Mouse (Mus musculus): ENCODE results near the gene Pes1. TPM values are rescaled to one million over a fixed set of nuclear protein-coding genes. Genes with fewer than 3 reads are reported as not detected.

Pes1 gene
- polyA plus RNA-seq, 1 experiment from 2014 or later: 46.6 TPM

GRCm38 (mm10) chr11:3964416-3965172, 819 bp downstream of the Pes1 start:
- H3K9ac ChIP-seq: peak overlapping the region; percentile 88
- H3K36me3 ChIP-seq: peaks cover 32% of the 10 kb centered on the region
- no peak for ATAC-seq (ENCODE audit: extremely low read depth, insufficient number of reproducible peaks, low FRiP score, low TSS enrichment)
- peaks cover 5% of the 10 kb centered on the region; the same call in 1 of the 2 replicates for H3K27me3 ChIP-seq (replicated peaks)
- H3K9me3 ChIP-seq: no peaks in the 10 kb centered on the region
- peak overlapping the region; percentile 74 for H3K4me3 ChIP-seq
- peak overlapping the region; percentile 73 for H3K27ac ChIP-seq (replicated peaks)
- H3K4me1 ChIP-seq: peaks cover 21% of the 10 kb centered on the region
- H3K4me2 ChIP-seq: peak overlapping the region; percentile 93
- WGBS: 14% methylated on average over 11 of the region's 11 CpGs

- H3K9me3 ChIP-seq: no peaks in the 10 kb centered on the region
- WGBS: 80% methylated on average over 3 of the region's 3 CpGs
- H3K36me3 ChIP-seq: peaks cover 84% of the 10 kb centered on the region
- peaks cover 15% of the 10 kb centered on the region for H3K4me1 ChIP-seq
- H3K27me3 ChIP-seq (replicated peaks): no peaks in the 10 kb centered on the region
- H3K4me2 ChIP-seq: no peak overlapping the region
- H3K9ac ChIP-seq: no peak overlapping the region
- H3K27ac ChIP-seq (replicated peaks): no peak overlapping the region
- no peak for ATAC-seq (ENCODE audit: extremely low read depth, insufficient number of reproducible peaks, low FRiP score, low TSS enrichment)
- no peak overlapping the region for H3K4me3 ChIP-seq
These were observed 6.1 kb downstream of the Pes1 start for GRCm38 (mm10) chr11:3969837-3970236.

- no peaks in the 10 kb centered on the region for H3K9me3 ChIP-seq
- no peak for ATAC-seq (ENCODE audit: extremely low read depth, insufficient number of reproducible peaks, low FRiP score, low TSS enrichment)
- H3K4me1 ChIP-seq: peaks cover 9% of the 10 kb centered on the region
- H3K27ac ChIP-seq (replicated peaks): no peak overlapping the region
- no peak overlapping the region for H3K4me2 ChIP-seq
- no peak overlapping the region for H3K4me3 ChIP-seq
- no peaks in the 10 kb centered on the region for H3K27me3 ChIP-seq (replicated peaks)
- no peak overlapping the region for H3K9ac ChIP-seq
- peaks cover 89% of the 10 kb centered on the region for H3K36me3 ChIP-seq
- WGBS: 91% methylated on average over 7 of the region's 7 CpGs
These were observed 6.6 kb downstream of the Pes1 start for GRCm38 (mm10) chr11:3970361-3970760.

GRCm38 (mm10) chr11:3973081-3973480, 9.3 kb downstream of the Pes1 start:
- WGBS: 89% methylated on average over 7 of the region's 7 CpGs
- ATAC-seq (ENCODE audit: extremely low read depth, insufficient number of reproducible peaks, low FRiP score, low TSS enrichment): no peak
- no peak overlapping the region for H3K4me3 ChIP-seq
- H3K27ac ChIP-seq (replicated peaks): no peak overlapping the region
- no peak overlapping the region for H3K9ac ChIP-seq
- H3K9me3 ChIP-seq: no peaks in the 10 kb centered on the region
- H3K36me3 ChIP-seq: peaks cover 99% of the 10 kb centered on the region
- no peaks in the 10 kb centered on the region for H3K4me1 ChIP-seq
- H3K4me2 ChIP-seq: no peak overlapping the region
- no peaks in the 10 kb centered on the region for H3K27me3 ChIP-seq (replicated peaks)

- Histone ChIP-seq H3K9me3 (no peaks in the 10 kb centered on the region), H3K27me3 (replicated peaks) (no peaks in the 10 kb centered on the region), H3K4me1 (no peaks in the 10 kb centered on the region), H3K9ac (no peak overlapping the region), H3K27ac (replicated peaks) (no peak overlapping the region), H3K36me3 (peaks cover 100% of the 10 kb centered on the region), H3K4me3 (no peak overlapping the region), H3K4me2 (no peak overlapping the region)
- ATAC-seq (ENCODE audit: extremely low read depth, insufficient number of reproducible peaks, low FRiP score, low TSS enrichment): no peak
- WGBS: 79% methylated on average over 3 of the region's 3 CpGs
These were observed 10.5 kb downstream of the Pes1 start for GRCm38 (mm10) chr11:3974311-3974710.

GRCm38 (mm10) chr11:3976678-3977077, 12.9 kb downstream of the Pes1 start, which contains the start of gene 4930556J24Rik:
TSS of gene 4930556J24Rik (minus strand) at chr11:3976778.
- Histone ChIP-seq H3K36me3 (peaks cover 97% of the 10 kb centered on the region), H3K27ac (replicated peaks) (no peak within 1 kb of the TSS), H3K27me3 (replicated peaks) (no peaks in the 10 kb centered on the region), H3K9me3 (no peaks in the 10 kb centered on the region), H3K4me1 (peaks cover 4% of the 10 kb centered on the region; the same call in 1 of the 2 replicates), H3K4me3 (no peak within 1 kb of the TSS), H3K4me2 (no peak within 1 kb of the TSS), H3K9ac (no peak within 1 kb of the TSS)
- no peak for ATAC-seq (ENCODE audit: extremely low read depth, insufficient number of reproducible peaks, low FRiP score, low TSS enrichment)
- 92% methylated on average over 6 of the region's 6 CpGs for WGBS

- Histone ChIP-seq H3K4me3 (no peak overlapping the region), H3K36me3 (peaks cover 80% of the 10 kb centered on the region), H3K9me3 (no peaks in the 10 kb centered on the region), H3K27ac (replicated peaks) (no peak overlapping the region), H3K27me3 (replicated peaks) (peaks cover 7% of the 10 kb centered on the region), H3K4me1 (peaks cover 16% of the 10 kb centered on the region), H3K4me2 (no peak overlapping the region), H3K9ac (no peak overlapping the region)
- no peak for ATAC-seq (ENCODE audit: extremely low read depth, insufficient number of reproducible peaks, low FRiP score, low TSS enrichment)
- WGBS: 89% methylated on average over 5 of the region's 5 CpGs
These were observed 14.6 kb downstream of the Pes1 start for GRCm38 (mm10) chr11:3978421-3978820.

- Histone ChIP-seq H3K27me3 (replicated peaks) (peaks cover 25% of the 10 kb centered on the region), H3K9me3 (no peaks in the 10 kb centered on the region), H3K27ac (replicated peaks) (peak overlapping the region; percentile 32; the same call in 1 of the 2 replicates), H3K4me3 (no peak overlapping the region), H3K4me2 (no peak overlapping the region), H3K36me3 (peaks cover 49% of the 10 kb centered on the region), H3K9ac (no peak overlapping the region), H3K4me1 (peaks cover 27% of the 10 kb centered on the region)
- 54% methylated on average over 6 of the region's 6 CpGs for WGBS
- ATAC-seq (ENCODE audit: extremely low read depth, insufficient number of reproducible peaks, low FRiP score, low TSS enrichment): no peak
These were observed 17.8 kb downstream of the Pes1 start for GRCm38 (mm10) chr11:3981536-3981935.

- Histone ChIP-seq H3K4me1 (peaks cover 27% of the 10 kb centered on the region), H3K9me3 (no peaks in the 10 kb centered on the region), H3K36me3 (peaks cover 39% of the 10 kb centered on the region), H3K27me3 (replicated peaks) (peaks cover 25% of the 10 kb centered on the region), H3K4me2 (peak overlapping the region; percentile 81), H3K27ac (replicated peaks) (no peak overlapping the region), H3K9ac (no peak overlapping the region), H3K4me3 (no peak overlapping the region)
- 67% methylated on average over 7 of the region's 7 CpGs for WGBS
- no peak for ATAC-seq (ENCODE audit: extremely low read depth, insufficient number of reproducible peaks, low FRiP score, low TSS enrichment)
These were observed 18.8 kb downstream of the Pes1 start for GRCm38 (mm10) chr11:3982275-3983209.

GRCm38 (mm10) chr11:3983291-3983862, 19.6 kb downstream of the Pes1 start, which contains the start of gene Gal3st1:
TSS of gene Gal3st1 (plus strand) at chr11:3983636.
- peak within 1 kb of the TSS; percentile 81 for H3K4me2 ChIP-seq
- peak within 1 kb of the TSS; percentile 75 for H3K9ac ChIP-seq
- H3K36me3 ChIP-seq: peaks cover 30% of the 10 kb centered on the region
- no peaks in the 10 kb centered on the region for H3K9me3 ChIP-seq
- no peak for ATAC-seq (ENCODE audit: extremely low read depth, insufficient number of reproducible peaks, low FRiP score, low TSS enrichment)
- H3K27me3 ChIP-seq (replicated peaks): peaks cover 25% of the 10 kb centered on the region
- peak within 1 kb of the TSS; percentile 54 for H3K4me3 ChIP-seq
- H3K27ac ChIP-seq (replicated peaks): no peak within 1 kb of the TSS
- H3K4me1 ChIP-seq: peaks cover 27% of the 10 kb centered on the region
- WGBS: 2% methylated on average over 27 of the region's 37 CpGs
